Mouse (Mus musculus): Measurements from ENCODE around the gene 6030445D17Rik. TPM values are rescaled to one million over a fixed set of nuclear protein-coding genes. Genes with fewer than 3 reads are reported as not detected.

Gene 6030445D17Rik
- under 1 TPM in 1 of 2 experiments, not detected in 1; 0.45 TPM for polyA plus RNA-seq (2017; shearing (Covaris generic))

DNA sequence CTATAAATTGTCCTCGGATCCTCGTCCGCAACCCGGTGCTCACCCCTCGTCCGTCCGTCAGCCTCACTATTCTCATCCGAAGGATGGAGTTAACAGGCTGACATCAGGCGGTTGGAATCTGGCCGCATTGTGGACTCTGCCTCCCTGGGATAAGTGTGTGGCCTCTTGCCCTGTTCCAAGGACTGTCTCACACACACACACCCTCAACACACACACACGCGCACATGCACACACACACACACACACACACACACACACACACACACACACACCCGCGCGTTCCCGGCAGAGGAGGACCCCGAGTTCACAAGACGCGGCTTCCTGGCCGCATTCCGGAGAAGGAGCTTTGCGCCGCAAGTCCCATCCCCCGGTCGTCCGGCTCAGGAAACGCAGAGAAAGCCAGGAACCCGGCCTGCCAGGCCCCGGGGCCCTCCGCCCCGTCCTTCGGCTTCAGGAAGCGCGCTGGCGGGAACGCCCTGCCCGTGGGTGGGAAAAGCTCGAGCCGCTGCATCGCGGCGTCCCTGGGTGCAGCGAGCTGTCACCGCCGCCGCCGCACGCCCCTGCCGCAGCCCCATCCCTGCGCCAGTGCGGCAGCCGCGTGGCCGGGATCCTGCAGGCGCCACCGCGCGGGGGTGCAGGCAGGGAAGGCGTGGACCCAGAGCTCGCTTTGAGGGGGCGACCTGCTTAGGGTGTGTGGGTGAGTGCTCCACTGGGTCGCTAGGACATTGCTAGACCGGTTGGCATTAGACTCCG, at the start of gene 6030445D17Rik:
Gene 6030445D17Rik, plus strand, starts transcription at position 165 of the 753 bp plus-strand sequence.

DNA sequence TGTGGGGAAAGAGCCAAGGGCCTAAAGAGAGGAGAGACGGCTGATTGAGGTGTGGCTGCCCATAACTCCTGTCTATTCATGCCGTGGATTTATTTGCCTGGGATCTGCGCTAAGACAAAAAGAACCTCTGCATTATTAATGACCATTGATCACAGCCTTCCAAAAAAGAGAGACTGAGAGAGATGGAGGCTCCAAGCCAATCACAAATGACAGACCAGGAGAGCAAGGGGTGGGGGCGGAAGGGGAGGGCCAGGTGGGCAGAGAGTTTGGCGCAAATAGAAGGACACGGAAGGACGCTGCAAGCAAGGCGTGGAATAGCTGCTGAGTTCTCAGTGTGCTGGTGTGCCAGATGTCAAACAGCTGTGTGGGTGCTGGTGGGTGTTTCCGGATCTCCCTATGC, 38.8 kb upstream of the 6030445D17Rik start, which contains the start of gene Htr1d:
Gene Htr1d, plus strand, starts transcription at position 301 of the 400 bp plus-strand sequence.

GRCm38 (mm10) chr4:136469371-136469903, 7.4 kb downstream of the 6030445D17Rik start, which contains the start of gene Luzp1:
TSS of gene Luzp1 (plus strand) at chr4:136469761.

Other genes with a start within 250 kb of the 6030445D17Rik start
- gene Tcea3, start 214.5 kb upstream of the 6030445D17Rik start, polyA plus RNA-seq (2017; shearing (Covaris generic)) = under 1 TPM; 0.37 to 0.62 TPM
- 10 to 100 TPM; 14.3 to 15.2 TPM for gene Zfp46, start 177.6 kb upstream of the 6030445D17Rik start, polyA plus RNA-seq (2017; shearing (Covaris generic))
- 100 to 1,000 TPM; 104 to 108 TPM for gene Hnrnpr, start 151.3 kb upstream of the 6030445D17Rik start, polyA plus RNA-seq (2017; shearing (Covaris generic))
- gene Htr1d, start 38.7 kb upstream of the 6030445D17Rik start, polyA plus RNA-seq (2017; shearing (Covaris generic)) = 1 to 10 TPM in 1 of 2 experiments, under 1 TPM in 1; 0.58 to 1.9 TPM
- 1 to 10 TPM; 4.4 to 8.5 TPM for gene Luzp1, start 7.5 kb downstream of the 6030445D17Rik start, polyA plus RNA-seq (2017; shearing (Covaris generic))
- 10 to 100 TPM; 84.9 to 86.1 TPM for gene Kdm1a, start 140.5 kb downstream of the 6030445D17Rik start, polyA plus RNA-seq (2017; shearing (Covaris generic))
- gene Tex46, start 148.2 kb downstream of the 6030445D17Rik start, polyA plus RNA-seq (2017; shearing (Covaris generic)) = under 1 TPM in 1 of 2 experiments, not detected in 1; 0.71 TPM
- gene Lactbl1, start 160.4 kb downstream of the 6030445D17Rik start, polyA plus RNA-seq (2017; shearing (Covaris generic)) = under 1 TPM; 0.05 to 0.18 TPM